Mouse (Mus musculus): ENCODE measurements around the gene Usp43. TPM values are rescaled to one million over a fixed set of nuclear protein-coding genes. Genes with fewer than 3 reads are reported as not detected.

Usp43 gene
- polyA plus RNA-seq (2015; fragmentation: Nextera tagmentation; extraction: Ambion mirVana) = 3.1 and 3.7 TPM in 2 replicates

DNA sequence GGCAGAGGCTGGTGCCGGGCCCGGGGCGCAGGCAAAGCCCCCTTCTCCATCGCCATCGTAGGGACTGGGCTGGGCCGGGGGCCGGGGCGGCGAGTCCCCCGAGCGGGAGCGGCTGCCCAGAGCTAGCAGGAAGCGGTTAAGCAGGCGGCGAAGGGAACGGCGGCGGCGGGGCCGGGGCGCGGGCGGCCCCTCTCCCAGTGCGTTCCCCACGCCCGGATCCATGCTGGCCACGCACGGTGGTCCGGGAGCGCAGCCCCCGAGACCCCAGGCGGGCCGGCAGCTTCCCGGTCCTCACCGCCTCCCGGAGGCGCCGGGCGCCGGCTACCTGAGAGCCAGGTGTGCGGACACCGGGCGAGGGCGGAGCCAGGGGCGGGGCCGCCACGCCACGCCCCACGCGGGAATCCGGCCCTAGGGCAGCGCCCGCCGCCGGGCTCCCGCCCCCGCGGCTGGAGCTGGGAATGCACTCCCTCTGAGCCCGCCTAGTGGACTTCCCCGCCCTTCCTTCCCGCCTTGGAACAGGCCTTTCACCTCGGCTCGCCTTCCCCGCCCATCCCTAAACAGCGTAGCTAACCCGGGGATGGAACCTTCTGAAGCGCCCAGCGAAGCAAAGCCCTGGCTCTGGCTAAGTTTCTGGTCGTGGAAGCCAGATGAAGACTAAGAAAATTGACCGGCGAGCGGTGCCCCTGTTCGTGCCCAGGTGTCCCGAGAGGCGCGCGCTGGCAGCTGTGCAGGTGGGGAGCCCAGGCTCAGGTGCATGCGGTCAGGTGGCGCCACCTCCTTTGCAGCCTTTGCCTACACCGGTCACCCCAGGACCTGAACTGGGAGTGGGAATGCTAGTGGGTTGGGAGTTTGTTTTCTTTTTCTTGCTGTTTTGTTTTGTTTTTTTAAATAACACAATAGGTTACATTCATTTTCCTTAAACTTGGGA lies at the start of gene Usp43:
Usp43 (minus strand) TSS at position 327 of the 928 bp plus-strand sequence.
- Histone ChIP-seq H3K36me3 (ENCODE audit: control insufficient read depth, insufficient read depth, low read length) (no peaks in the 10 kb centered on the region), H3K4me2 (ENCODE audit: low read depth, low read length) (peak within 1 kb of the TSS; percentile 79), H3K27ac (ENCODE audit: low read length) (peak within 1 kb of the TSS; percentile 92), H3K9ac (ENCODE audit: low read length) (peak within 1 kb of the TSS; percentile 80), H3K9me3 (ENCODE audit: control insufficient read depth, low read length) (no peaks in the 10 kb centered on the region), H3K27me3 (ENCODE audit: control insufficient read depth, insufficient read depth, low read depth, low read length) (peaks cover 14% of the 10 kb centered on the region), H3K4me1 (replicated peaks; ENCODE audit: control insufficient read depth, insufficient read depth, low read length) (peaks cover 5% of the 10 kb centered on the region; the same call in 1 of the 2 replicates), H3K4me3 (ENCODE audit: low read length) (peak within 1 kb of the TSS; percentile 77)
- WGBS = under 1% methylated on average over 64 of the region's 80 CpGs
- ATAC-seq (ENCODE audit: low read depth) = peak; percentile 93

DNA sequence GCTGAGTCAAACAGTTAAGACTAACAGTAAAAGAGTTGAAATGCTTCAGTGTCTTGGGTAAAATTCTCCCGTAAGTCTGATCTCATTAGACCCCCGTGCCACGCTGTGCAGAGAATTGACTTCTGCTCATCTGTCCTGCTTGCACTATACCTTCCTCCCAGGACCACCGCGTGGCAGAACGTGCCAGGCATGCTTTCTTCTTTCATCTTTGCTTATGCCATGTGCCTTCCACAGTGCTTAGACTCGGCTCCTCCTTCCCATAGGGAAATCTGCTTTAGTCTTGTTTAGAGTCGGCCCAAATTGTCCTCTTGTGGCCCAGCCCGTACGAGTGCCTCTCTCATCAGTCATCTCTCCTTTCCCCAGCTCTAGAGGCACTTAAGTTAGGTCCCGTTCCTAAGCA lies 45.9 kb upstream of the Usp43 start:
- WGBS = 52% methylated on average over 11 of the region's 11 CpGs
- Histone ChIP-seq H3K27ac (ENCODE audit: low read length) (no peak overlapping the region), H3K9ac (ENCODE audit: low read length) (no peak overlapping the region), H3K4me3 (ENCODE audit: low read length) (no peak overlapping the region), H3K36me3 (ENCODE audit: control insufficient read depth, insufficient read depth, low read length) (no peaks in the 10 kb centered on the region), H3K4me2 (ENCODE audit: low read depth, low read length) (no peak overlapping the region), H3K9me3 (ENCODE audit: control insufficient read depth, low read length) (no peaks in the 10 kb centered on the region), H3K4me1 (replicated peaks; ENCODE audit: control insufficient read depth, insufficient read depth, low read length) (peaks cover 14% of the 10 kb centered on the region), H3K27me3 (ENCODE audit: control insufficient read depth, insufficient read depth, low read depth, low read length) (no peaks in the 10 kb centered on the region)
- no peak for ATAC-seq (ENCODE audit: low read depth)

DNA sequence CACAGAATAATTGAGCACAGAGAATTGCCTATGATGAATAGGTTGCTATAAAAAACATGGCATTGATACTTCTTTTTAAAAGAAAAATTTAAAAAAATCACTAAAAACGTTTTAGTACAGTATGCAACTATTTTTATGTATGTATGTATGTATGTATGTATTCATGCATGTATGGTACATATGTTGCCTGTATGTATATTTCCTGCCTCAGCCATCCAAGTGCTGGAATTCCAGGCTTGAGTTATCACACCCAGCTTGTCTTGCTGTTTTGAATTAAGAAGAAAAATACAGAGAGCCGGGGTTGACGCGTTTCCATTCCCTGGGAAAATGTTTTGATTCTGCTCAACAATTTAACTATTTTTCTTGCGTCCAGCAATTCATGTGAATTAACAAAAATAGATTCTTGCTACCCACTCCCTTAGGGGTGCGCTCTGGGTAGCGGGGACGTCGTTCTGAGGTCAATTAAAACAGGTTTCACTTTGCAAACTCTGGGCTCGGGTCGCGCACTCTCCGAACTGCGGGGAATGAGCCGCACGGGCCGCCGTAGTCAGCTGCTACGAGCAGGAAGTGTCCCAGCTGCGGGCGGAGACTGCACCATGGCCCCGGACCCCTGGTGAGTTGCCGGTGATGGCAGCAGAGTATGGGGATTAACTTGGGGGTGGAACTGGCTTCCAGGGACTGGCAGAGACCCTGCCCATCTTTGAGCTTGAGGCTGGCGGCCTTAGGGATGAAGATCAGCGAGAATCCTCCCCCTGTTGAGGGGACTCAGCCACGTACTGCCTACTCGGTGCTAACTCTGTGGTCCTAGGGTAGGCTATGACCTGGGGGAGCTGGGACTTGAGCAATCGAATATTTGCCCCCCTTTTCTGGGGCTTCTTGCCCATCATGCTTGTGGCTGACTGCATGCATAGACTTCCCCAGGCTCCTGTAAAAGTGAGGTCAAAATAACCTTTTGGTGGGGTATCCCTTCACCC lies 44.2 kb upstream of the Usp43 start, which contains the start of gene Stx8:
Stx8 (plus strand) TSS at position 289 of the 974 bp plus-strand sequence.
- Histone ChIP-seq H3K4me1 (replicated peaks; ENCODE audit: control insufficient read depth, insufficient read depth, low read length) (peaks cover 13% of the 10 kb centered on the region), H3K9ac (ENCODE audit: low read length) (peak within 1 kb of the TSS; percentile 85), H3K4me2 (ENCODE audit: low read depth, low read length) (peak within 1 kb of the TSS; percentile 68), H3K36me3 (ENCODE audit: control insufficient read depth, insufficient read depth, low read length) (no peaks in the 10 kb centered on the region), H3K4me3 (ENCODE audit: low read length) (peak within 1 kb of the TSS; percentile 91), H3K9me3 (ENCODE audit: control insufficient read depth, low read length) (no peaks in the 10 kb centered on the region), H3K27ac (ENCODE audit: low read length) (peak within 1 kb of the TSS; percentile 5), H3K27me3 (ENCODE audit: control insufficient read depth, insufficient read depth, low read depth, low read length) (no peaks in the 10 kb centered on the region)
- WGBS = under 1% methylated on average over 28 of the region's 28 CpGs
- peak; percentile 89 for ATAC-seq (ENCODE audit: low read depth)

GRCm38 (mm10) chr11:67965242-67965883 lies 43.4 kb upstream of the Usp43 start, which contains the start of gene Cfap52:
Gene Cfap52 (minus strand): TSS chr11:67965651.
- H3K4me2 ChIP-seq (ENCODE audit: low read depth, low read length) = peak within 1 kb of the TSS; percentile 68
- peak; percentile 61; the same call in 1 of the 2 replicates for ATAC-seq (ENCODE audit: low read depth)
- H3K36me3 ChIP-seq (ENCODE audit: control insufficient read depth, insufficient read depth, low read length) = no peaks in the 10 kb centered on the region
- WGBS = 8% methylated on average over 15 of the region's 15 CpGs
- H3K4me3 ChIP-seq (ENCODE audit: low read length) = peak within 1 kb of the TSS; percentile 91
- H3K27me3 ChIP-seq (ENCODE audit: control insufficient read depth, insufficient read depth, low read depth, low read length) = no peaks in the 10 kb centered on the region
- peak within 1 kb of the TSS; percentile 85 for H3K9ac ChIP-seq (ENCODE audit: low read length)
- H3K4me1 ChIP-seq (replicated peaks; ENCODE audit: control insufficient read depth, insufficient read depth, low read length) = peaks cover 13% of the 10 kb centered on the region
- peak within 1 kb of the TSS; percentile 5 for H3K27ac ChIP-seq (ENCODE audit: low read length)
- no peaks in the 10 kb centered on the region for H3K9me3 ChIP-seq (ENCODE audit: control insufficient read depth, low read length)

DNA sequence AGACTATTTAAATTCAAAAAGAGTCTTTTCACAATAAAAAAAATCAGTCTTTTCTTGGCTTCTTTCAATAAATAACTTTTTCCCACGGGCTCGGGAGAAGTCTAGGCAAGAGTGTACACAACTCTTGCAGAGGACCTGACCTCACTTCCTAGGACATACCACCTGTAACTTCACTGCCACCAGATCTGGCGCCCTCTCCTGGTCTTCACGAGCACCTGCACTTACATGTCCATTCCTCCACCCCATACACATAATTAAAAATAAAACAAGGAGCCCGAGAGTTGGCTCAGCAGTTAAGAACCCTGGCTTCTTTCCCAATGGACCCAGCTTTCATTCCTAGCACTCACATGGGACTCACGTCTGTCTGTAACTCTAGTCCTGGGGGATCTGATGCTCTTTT lies 42.2 kb upstream of the Usp43 start:
- no peak overlapping the region for H3K27ac ChIP-seq (ENCODE audit: low read length)
- H3K27me3 ChIP-seq (ENCODE audit: control insufficient read depth, insufficient read depth, low read depth, low read length) = no peaks in the 10 kb centered on the region
- H3K4me1 ChIP-seq (replicated peaks; ENCODE audit: control insufficient read depth, insufficient read depth, low read length) = peaks cover 13% of the 10 kb centered on the region
- H3K4me2 ChIP-seq (ENCODE audit: low read depth, low read length) = no peak overlapping the region
- no peaks in the 10 kb centered on the region for H3K9me3 ChIP-seq (ENCODE audit: control insufficient read depth, low read length)
- WGBS = 61% methylated on average over 6 of the region's 6 CpGs
- no peak overlapping the region for H3K9ac ChIP-seq (ENCODE audit: low read length)
- no peaks in the 10 kb centered on the region for H3K36me3 ChIP-seq (ENCODE audit: control insufficient read depth, insufficient read depth, low read length)
- no peak for ATAC-seq (ENCODE audit: low read depth)
- no peak overlapping the region for H3K4me3 ChIP-seq (ENCODE audit: low read length)

DNA sequence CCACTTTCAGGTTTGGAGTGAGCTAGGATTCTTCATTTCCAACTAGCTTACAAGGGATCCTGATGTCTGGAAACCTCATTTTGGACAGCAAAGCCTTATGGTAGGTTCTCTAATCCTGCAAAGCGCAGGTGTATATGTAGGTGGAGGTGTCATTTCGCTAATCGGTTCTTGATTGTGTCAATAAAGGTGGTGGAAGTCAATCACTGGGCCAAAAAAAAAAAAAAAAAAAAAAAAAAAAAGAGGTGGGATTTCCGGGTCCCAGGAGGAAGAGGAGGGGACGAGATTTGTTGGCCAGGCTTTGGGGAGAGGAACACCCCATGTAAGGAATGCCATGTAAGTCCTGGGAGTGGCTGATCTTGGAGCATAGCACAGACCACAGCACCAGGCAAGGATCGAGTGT lies 32.5 kb upstream of the Usp43 start:
- Histone ChIP-seq H3K9ac (ENCODE audit: low read length) (no peak overlapping the region), H3K27ac (ENCODE audit: low read length) (no peak overlapping the region), H3K27me3 (ENCODE audit: control insufficient read depth, insufficient read depth, low read depth, low read length) (no peaks in the 10 kb centered on the region), H3K4me3 (ENCODE audit: low read length) (no peak overlapping the region), H3K9me3 (ENCODE audit: control insufficient read depth, low read length) (no peaks in the 10 kb centered on the region), H3K36me3 (ENCODE audit: control insufficient read depth, insufficient read depth, low read length) (no peaks in the 10 kb centered on the region), H3K4me1 (replicated peaks; ENCODE audit: control insufficient read depth, insufficient read depth, low read length) (no peaks in the 10 kb centered on the region), H3K4me2 (ENCODE audit: low read depth, low read length) (no peak overlapping the region)
- 84% methylated on average over 6 of the region's 6 CpGs for WGBS
- ATAC-seq (ENCODE audit: low read depth) = no peak

- Histone ChIP-seq H3K36me3 (ENCODE audit: control insufficient read depth, insufficient read depth, low read length) (no peaks in the 10 kb centered on the region), H3K4me1 (replicated peaks; ENCODE audit: control insufficient read depth, insufficient read depth, low read length) (peaks cover under 1% of the 10 kb centered on the region; the same call in 1 of the 2 replicates), H3K4me3 (ENCODE audit: low read length) (no peak overlapping the region), H3K27ac (ENCODE audit: low read length) (no peak overlapping the region), H3K4me2 (ENCODE audit: low read depth, low read length) (no peak overlapping the region), H3K9me3 (ENCODE audit: control insufficient read depth, low read length) (no peaks in the 10 kb centered on the region), H3K9ac (ENCODE audit: low read length) (no peak overlapping the region), H3K27me3 (ENCODE audit: control insufficient read depth, insufficient read depth, low read depth, low read length) (no peaks in the 10 kb centered on the region)
- WGBS = 77% methylated on average over 5 of the region's 5 CpGs
- no peak for ATAC-seq (ENCODE audit: low read depth)
Observed at GRCm38 (mm10) chr11:67953604-67954003, 31.7 kb upstream of the Usp43 start.

DNA sequence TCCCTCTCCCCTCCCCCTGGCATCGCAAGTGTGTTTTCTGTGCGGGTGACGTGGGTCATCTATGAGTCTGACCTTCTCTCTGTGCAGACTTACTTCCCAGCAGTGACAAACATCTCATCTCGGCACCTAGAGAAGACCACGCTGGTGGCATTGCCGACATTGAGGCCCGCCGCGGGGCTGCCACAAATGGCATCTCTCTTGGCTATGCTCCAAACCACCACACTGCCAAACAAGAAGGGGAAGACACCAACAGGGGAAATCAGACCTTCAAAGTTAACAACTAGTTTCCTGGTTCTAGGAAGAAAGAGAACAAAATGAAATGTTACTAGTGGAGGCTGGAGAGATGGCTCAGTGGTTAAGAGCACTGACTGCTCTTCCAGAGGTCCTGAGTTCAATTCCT lies 27.5 kb upstream of the Usp43 start:
- Histone ChIP-seq H3K9me3 (ENCODE audit: control insufficient read depth, low read length) (no peaks in the 10 kb centered on the region), H3K36me3 (ENCODE audit: control insufficient read depth, insufficient read depth, low read length) (no peaks in the 10 kb centered on the region), H3K4me1 (replicated peaks; ENCODE audit: control insufficient read depth, insufficient read depth, low read length) (peaks cover 6% of the 10 kb centered on the region; the same call in 1 of the 2 replicates), H3K27me3 (ENCODE audit: control insufficient read depth, insufficient read depth, low read depth, low read length) (no peaks in the 10 kb centered on the region), H3K27ac (ENCODE audit: low read length) (no peak overlapping the region), H3K4me2 (ENCODE audit: low read depth, low read length) (no peak overlapping the region), H3K4me3 (ENCODE audit: low read length) (no peak overlapping the region), H3K9ac (ENCODE audit: low read length) (no peak overlapping the region)
- WGBS = 64% methylated on average over 9 of the region's 9 CpGs
- no peak for ATAC-seq (ENCODE audit: low read depth)
